ENCODE assay signal across 14 mouse cellular contexts in the genomic region with DNA sequence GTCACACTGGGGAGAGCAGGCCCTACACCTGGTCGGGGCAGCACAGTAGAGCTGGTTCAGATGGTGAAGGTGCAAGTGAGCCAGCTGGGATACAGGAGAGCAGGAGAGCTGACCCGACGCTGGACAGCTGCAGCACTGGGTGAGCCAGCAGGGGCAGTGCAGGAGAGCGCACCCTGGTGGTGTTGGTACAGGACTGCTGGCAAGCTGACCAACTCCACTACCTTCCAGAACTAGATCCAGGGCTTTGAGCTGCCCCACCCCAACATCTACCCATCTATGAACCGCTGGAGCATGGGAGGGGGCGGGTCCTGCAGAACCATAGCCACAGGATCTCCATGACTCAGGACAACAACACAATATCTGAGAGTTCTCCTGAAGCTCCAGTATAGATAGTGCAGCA. TPM values are rescaled to one million over a fixed set of nuclear protein-coding genes. Genes with fewer than 3 reads are reported as not detected.
DNase-seq lines count a peak whose midpoint lies in the region; ATAC-seq and TF ChIP-seq lines count a peak whose summit lies in the region.
"Had no signal": no experiment of that assay in that cellular context is flagged by ENCODE, and none has a peak within 500 bp of the region (broad histone marks: within the 10 kb centered on the region; RNA-seq: fewer than 3 reads in every experiment).

No protein-coding gene starts in this region.

- no peak overlapping the region for H3K9ac ChIP-seq in heart, embryonic 11.5 days (ENCODE audit: low read depth, low read length)
- H3K9ac ChIP-seq: limb, embryonic 12.5 days had no signal

- no peak overlapping the region for H3K27ac ChIP-seq in heart, embryonic 11.5 days (ENCODE audit: low read depth, low read length)
- H3K27ac ChIP-seq: limb, embryonic 12.5 days had no signal

- H3K9me3 ChIP-seq in heart, embryonic 11.5 days (replicated peaks; ENCODE audit: control insufficient read depth, low read length) = no peaks in the 10 kb centered on the region
- H3K9me3 ChIP-seq in megakaryocyte, embryonic 14.5 days = 0 out of 2 replicates have a peak, but pooled peaks cover 3% of the 10 kb centered on the region
- H3K9me3 ChIP-seq: limb, embryonic 12.5 days had no signal

- H3K4me3 ChIP-seq in heart, embryonic 11.5 days (ENCODE audit: low read depth, low read length) = no peak overlapping the region
- peak overlapping the region; percentile 64 for H3K4me3 ChIP-seq in megakaryocyte, embryonic 14.5 days (replicated peaks)
- H3K4me3 ChIP-seq in myocyte = no peak overlapping the region
- H3K4me3 ChIP-seq: limb, embryonic 12.5 days had no signal

- 52% methylated on average over 6 of the region's 6 CpGs for WGBS in heart, embryonic 11.5 days (ENCODE audit: insufficient replicate concordance)

- DNase-seq in heart, postnatal 4 days = peak; percentile 9
- DNase-seq in R1 (ENCODE audit: low read depth, low spot score) = peak; percentile 23
- no peak for DNase-seq in cerebellum, adult 11 months

- H3K4me1 ChIP-seq in heart, embryonic 11.5 days (ENCODE audit: control insufficient read depth, insufficient read depth, low read length) = no peaks in the 10 kb centered on the region
- no peaks in the 10 kb centered on the region; the same call in 1 of the 2 replicates for H3K4me1 ChIP-seq in megakaryocyte, embryonic 14.5 days
- H3K4me1 ChIP-seq: limb, embryonic 12.5 days had no signal

- no peaks in the 10 kb centered on the region for H3K79me2 ChIP-seq in myocyte (ENCODE audit: control insufficient read depth, insufficient read depth)

- no peaks in the 10 kb centered on the region for H3K36me3 ChIP-seq in heart, embryonic 11.5 days (ENCODE audit: control insufficient read depth, insufficient read depth, low read length)
- no peaks in the 10 kb centered on the region for H3K36me3 ChIP-seq in megakaryocyte, embryonic 14.5 days (replicated peaks; ENCODE audit: low read length)
- no peaks in the 10 kb centered on the region for H3K36me3 ChIP-seq in myocyte (ENCODE audit: control insufficient read depth, insufficient read depth)
- H3K36me3 ChIP-seq: limb, embryonic 12.5 days had no signal

- no peak overlapping the region for H3K4me2 ChIP-seq in heart, embryonic 11.5 days
- no peak overlapping the region for H3K4me2 ChIP-seq in myocyte (ENCODE audit: low read depth)
- H3K4me2 ChIP-seq: limb, embryonic 12.5 days had no signal

- no peak for ATAC-seq in heart, embryonic 11.5 days (replicated peaks; ENCODE audit: insufficient number of reproducible peaks, low FRiP score, low TSS enrichment)
- ATAC-seq in megakaryocyte, adult 5-6 weeks (ENCODE audit: poor library complexity, severe bottlenecking) = no peak
- ATAC-seq: forebrain, embryonic 16.5 days; hindbrain, embryonic 16.5 days had no signal

- H3K27me3 ChIP-seq in heart, embryonic 11.5 days (ENCODE audit: control insufficient read depth, insufficient read depth, low read length) = no peaks in the 10 kb centered on the region
- peaks cover 9% of the 10 kb centered on the region for H3K27me3 ChIP-seq in megakaryocyte, embryonic 14.5 days (replicated peaks)
- no peaks in the 10 kb centered on the region for H3K27me3 ChIP-seq in myocyte (ENCODE audit: control insufficient read depth, insufficient read depth, insufficient read length)
- H3K27me3 ChIP-seq: limb, embryonic 12.5 days had no signal

- TF ChIP-seq POLR2A in myocyte (IDR thresholded peaks at IDR 0.05; ENCODE audit: insufficient read length, low read depth) = no peak

- H3ac ChIP-seq in myocyte (ENCODE audit: control insufficient read depth, insufficient read length) = no peak overlapping the region

TF ChIP-seq in myocyte, 11 proteins besides CTCF, POLR2A, EP300 and RAD21:
- TF ChIP-seq REST (IDR thresholded peaks at IDR 0.05; ENCODE audit: insufficient read depth, insufficient read length) = peak; percentile 53
- TF ChIP-seq POLR2AphosphoS2 (IDR thresholded peaks at IDR 0.05; ENCODE audit: insufficient read length, low read depth) = no peak
- TF ChIP-seq TCF3 (IDR thresholded peaks at IDR 0.05; ENCODE audit: insufficient read length, low read depth) = no peak
- no peak for TF ChIP-seq TCF12 (IDR thresholded peaks at IDR 0.05; ENCODE audit: insufficient read depth, poor library complexity, severe bottlenecking)
- TF ChIP-seq MYOD1 (IDR thresholded peaks at IDR 0.05; ENCODE audit: control insufficient read depth in 1 of 3, insufficient read length in 2 of 3, low read depth in 2 of 3) = peak in 1 of 3 experiments; percentile 36
- TF ChIP-seq E2F4 (IDR thresholded peaks at IDR 0.05; ENCODE audit: insufficient read depth) = no peak
- no peak for TF ChIP-seq MAX (IDR thresholded peaks at IDR 0.05; ENCODE audit: low read depth)
- TF ChIP-seq MYOG (IDR thresholded peaks at IDR 0.05; ENCODE audit: control insufficient read depth in 1 of 3, insufficient read depth in 1 of 3, insufficient read length in 2 of 3, low read depth in 2 of 3) = peak in 1 of 3 experiments; percentile 54
TF ChIP-seq in myocyte: peak in this region for 3.

RNA-seq across cellular contexts. Expression of gene Gzmn, which starts 12.5 kb away (rescaled TPM):
- total RNA-seq in heart, postnatal 4 days (2021) = not detected
- polyA plus RNA-seq in heart, embryonic 11.5 days (2014; fragmentation: Nextera tagmentation; extraction: Ambion mirVana) = not detected in 2 replicates
- polyA plus RNA-seq in megakaryocyte, embryonic 14.5 days (2012; ENCODE audit: insufficient read depth, low replicate concordance) = not detected in 2 replicates
- total RNA-seq in megakaryocyte, adult 5-6 weeks (2015) = not detected in 2 replicates
- total RNA-seq in megakaryocyte, adult 5-6 weeks (2017) = not detected in 2 replicates
- polyA plus RNA-seq in myocyte (2012; fragmentation: generic; extraction: Trizol) = 0.07 TPM
- total RNA-seq: megakaryocyte progenitor cell, adult 5-6 weeks had no signal
- polyA plus RNA-seq: embryonic facial prominence, embryonic 11.5 days; forebrain, embryonic 16.5 days; hindbrain, embryonic 16.5 days; large intestine, adult 2 months; limb, embryonic 12.5 days; neural tube, embryonic 11.5 days had no signal

RNA-seq across cellular contexts. Expression of gene Gzmf, which starts 24.3 kb away (rescaled TPM):
- total RNA-seq in heart, postnatal 4 days (2021) = not detected
- not detected in 2 replicates for polyA plus RNA-seq in heart, embryonic 11.5 days (2014; fragmentation: Nextera tagmentation; extraction: Ambion mirVana)
- not detected in 2 replicates for polyA plus RNA-seq in megakaryocyte, embryonic 14.5 days (2012; ENCODE audit: insufficient read depth, low replicate concordance)
- not detected in 2 replicates for total RNA-seq in megakaryocyte, adult 5-6 weeks (2015)
- not detected in 2 replicates for total RNA-seq in megakaryocyte, adult 5-6 weeks (2017)
- polyA plus RNA-seq in myocyte (2012; fragmentation: generic; extraction: Trizol) = not detected
- total RNA-seq: megakaryocyte progenitor cell, adult 5-6 weeks had no signal
- polyA plus RNA-seq: embryonic facial prominence, embryonic 11.5 days; forebrain, embryonic 16.5 days; hindbrain, embryonic 16.5 days; large intestine, adult 2 months; limb, embryonic 12.5 days; neural tube, embryonic 11.5 days had no signal

RNA-seq across cellular contexts. Expression of gene Gzmg, which starts 27.6 kb away (rescaled TPM):
- not detected for total RNA-seq in heart, postnatal 4 days (2021)
- not detected in 2 replicates for polyA plus RNA-seq in heart, embryonic 11.5 days (2014; fragmentation: Nextera tagmentation; extraction: Ambion mirVana)
- polyA plus RNA-seq in megakaryocyte, embryonic 14.5 days (2012; ENCODE audit: insufficient read depth, low replicate concordance) = not detected in 2 replicates
- not detected in 2 replicates for total RNA-seq in megakaryocyte, adult 5-6 weeks (2015)
- not detected in 2 replicates for total RNA-seq in megakaryocyte, adult 5-6 weeks (2017)
- not detected for polyA plus RNA-seq in myocyte (2012; fragmentation: generic; extraction: Trizol)
- total RNA-seq: megakaryocyte progenitor cell, adult 5-6 weeks had no signal
- polyA plus RNA-seq: embryonic facial prominence, embryonic 11.5 days; forebrain, embryonic 16.5 days; hindbrain, embryonic 16.5 days; large intestine, adult 2 months; limb, embryonic 12.5 days; neural tube, embryonic 11.5 days had no signal

RNA-seq across cellular contexts. Expression of gene Gzmc, which starts 47.5 kb away (rescaled TPM):
- not detected for total RNA-seq in heart, postnatal 4 days (2021)
- polyA plus RNA-seq in heart, embryonic 11.5 days (2014; fragmentation: Nextera tagmentation; extraction: Ambion mirVana) = not detected in 2 replicates
- 0.38 TPM in 1 of 2 replicates, not detected in the other for polyA plus RNA-seq in megakaryocyte, embryonic 14.5 days (2012; ENCODE audit: insufficient read depth, low replicate concordance)
- 0.16 TPM in 1 of 2 replicates, not detected in the other for total RNA-seq in megakaryocyte, adult 5-6 weeks (2015)
- not detected in 2 replicates for total RNA-seq in megakaryocyte, adult 5-6 weeks (2017)
- not detected for polyA plus RNA-seq in myocyte (2012; fragmentation: generic; extraction: Trizol)
- total RNA-seq: megakaryocyte progenitor cell, adult 5-6 weeks had no signal
- polyA plus RNA-seq: embryonic facial prominence, embryonic 11.5 days; forebrain, embryonic 16.5 days; hindbrain, embryonic 16.5 days; large intestine, adult 2 months; limb, embryonic 12.5 days had no signal

RNA-seq across cellular contexts. Expression of gene Gzmd, which starts 54.5 kb away (rescaled TPM):
- total RNA-seq in heart, postnatal 4 days (2021) = not detected
- polyA plus RNA-seq in heart, embryonic 11.5 days (2014; fragmentation: Nextera tagmentation; extraction: Ambion mirVana) = not detected in 2 replicates
- polyA plus RNA-seq in megakaryocyte, embryonic 14.5 days (2012; ENCODE audit: insufficient read depth, low replicate concordance) = not detected in 2 replicates
- total RNA-seq in megakaryocyte, adult 5-6 weeks (2015) = not detected in 2 replicates
- not detected in 2 replicates for total RNA-seq in megakaryocyte, adult 5-6 weeks (2017)
- 0.05 TPM for polyA plus RNA-seq in myocyte (2012; fragmentation: generic; extraction: Trizol)
- polyA plus RNA-seq: embryonic facial prominence, embryonic 11.5 days; forebrain, embryonic 16.5 days; hindbrain, embryonic 16.5 days; large intestine, adult 2 months; limb, embryonic 12.5 days; neural tube, embryonic 11.5 days had no signal
